Mouse (Mus musculus): ENCODE results near the gene Gal. TPM values are rescaled to one million over a fixed set of nuclear protein-coding genes. Genes with fewer than 3 reads are reported as not detected.

Gene Gal
- polyA plus RNA-seq (2012; fragmentation: generic; extraction: Trizol) = not detected
- long read RNA-seq, experiment 1 = 0 reads
- long read RNA-seq, experiment 2 = 0 reads

DNA sequence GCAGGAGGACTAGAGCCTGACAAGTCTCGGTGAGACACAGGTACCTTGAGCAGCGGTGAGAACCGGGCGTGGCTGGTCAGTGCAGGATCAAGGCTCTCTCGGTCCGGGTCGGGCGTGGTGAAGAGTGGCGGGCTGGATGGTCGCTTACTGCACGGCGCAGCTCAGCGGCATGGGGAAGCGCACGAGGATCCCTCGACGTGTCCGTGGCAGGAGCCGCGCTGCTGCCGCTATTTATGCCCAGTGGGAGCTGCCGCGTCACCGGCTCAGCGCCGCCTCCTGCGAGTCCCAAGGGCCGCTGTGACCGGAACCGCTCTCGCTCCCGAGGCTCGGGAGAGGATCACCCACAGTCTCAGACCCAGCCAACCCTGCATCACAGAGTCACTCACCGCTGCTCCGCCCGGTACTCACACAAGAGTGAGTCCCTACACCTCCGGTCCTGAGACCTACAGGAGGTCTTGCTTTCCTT, at the start of gene Gal:
Gene Gal (minus strand): TSS at position 277 of the 466 bp plus-strand sequence.
- Histone ChIP-seq H3K27me3 (ENCODE audit: control insufficient read depth, insufficient read depth, insufficient read length) (no peaks in the 10 kb centered on the region), H3K79me2 (ENCODE audit: control insufficient read depth, insufficient read depth) (no peaks in the 10 kb centered on the region), H3K36me3 (ENCODE audit: control insufficient read depth, insufficient read depth) (no peaks in the 10 kb centered on the region), H3ac (ENCODE audit: control insufficient read depth, insufficient read length, low read depth) (no peak within 1 kb of the TSS), H3K79me3 (ENCODE audit: low read depth) (no peaks in the 10 kb centered on the region), H3K4me3 (ENCODE audit: insufficient read depth, poor library complexity, severe bottlenecking) (no peak within 1 kb of the TSS)
- TF ChIP-seq USF1 (IDR thresholded peaks at IDR 0.05; ENCODE audit: low read depth) (no peak), CEBPB (IDR thresholded peaks at IDR 0.05; ENCODE audit: low read depth) (no peak), CTCF (IDR thresholded peaks at IDR 0.05; ENCODE audit: control insufficient read depth, insufficient read depth, insufficient read length) (no peak), MYOD1 (IDR thresholded peaks at IDR 0.05; ENCODE audit: control insufficient read depth, insufficient read length, low read depth) (no peak), MYOG (IDR thresholded peaks at IDR 0.05; ENCODE audit: control insufficient read depth, extremely low read depth, insufficient read length) (no peak), MAX (IDR thresholded peaks at IDR 0.05) (no peak), FOSL1 (IDR thresholded peaks at IDR 0.05; ENCODE audit: insufficient read depth, low read length, poor library complexity, severe bottlenecking) (no peak)

GRCm38 (mm10) chr19:3459986-3460385, 45.6 kb upstream of the Gal start:
- no peaks in the 10 kb centered on the region for H3K27me3 ChIP-seq (ENCODE audit: control insufficient read depth, insufficient read depth, insufficient read length)
- H3K36me3 ChIP-seq (ENCODE audit: control insufficient read depth, insufficient read depth) = peaks cover 67% of the 10 kb centered on the region
- H3K79me3 ChIP-seq (ENCODE audit: low read depth) = no peaks in the 10 kb centered on the region
- TF ChIP-seq MYOG (IDR thresholded peaks at IDR 0.05; ENCODE audit: control insufficient read depth, extremely low read depth, insufficient read length) = no peak
- no peak overlapping the region for H3K4me3 ChIP-seq (ENCODE audit: insufficient read depth, poor library complexity, severe bottlenecking)
- H3K79me2 ChIP-seq (ENCODE audit: control insufficient read depth, insufficient read depth) = no peaks in the 10 kb centered on the region
- no peak overlapping the region for H3ac ChIP-seq (ENCODE audit: control insufficient read depth, insufficient read length, low read depth)

DNA sequence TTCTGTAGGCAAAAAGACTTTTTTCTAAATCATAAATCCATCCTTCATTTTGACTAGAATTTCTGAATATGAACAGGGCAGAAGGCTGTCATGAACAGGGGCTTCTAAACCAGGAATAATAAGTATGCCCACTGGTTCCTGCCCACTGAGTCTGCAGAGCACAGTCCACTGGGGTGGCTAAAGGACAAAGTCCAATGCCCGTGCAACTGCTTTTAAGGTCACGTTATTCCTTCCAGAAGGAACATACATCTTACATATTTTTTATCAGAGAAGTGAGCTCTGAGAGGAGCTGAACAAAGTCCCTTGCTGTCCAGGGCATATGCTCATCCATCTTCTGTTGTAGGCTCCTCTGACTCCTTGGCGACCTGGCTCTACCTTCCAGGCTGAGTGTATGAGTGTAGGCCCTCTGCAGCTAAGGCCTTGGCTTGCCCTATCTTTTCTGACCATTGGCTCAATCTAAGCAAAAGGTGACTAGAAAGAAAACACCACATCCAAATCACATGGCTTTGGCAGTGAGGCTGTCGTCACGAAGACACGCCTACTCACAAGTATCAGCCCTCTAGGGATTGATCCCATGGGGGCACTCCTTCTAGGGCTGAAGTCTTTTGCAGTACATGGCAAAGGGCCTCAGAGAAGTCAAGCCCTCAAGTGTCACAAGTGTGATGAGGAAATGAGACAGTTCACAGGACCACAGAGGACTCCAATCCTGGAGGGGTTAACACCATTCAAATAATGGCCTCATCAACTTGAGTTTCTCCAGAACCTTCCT, 44.2 kb upstream of the Gal start:
- no peak overlapping the region for H3ac ChIP-seq (ENCODE audit: control insufficient read depth, insufficient read length, low read depth)
- no peaks in the 10 kb centered on the region for H3K79me2 ChIP-seq (ENCODE audit: control insufficient read depth, insufficient read depth)
- TF ChIP-seq CTCF (IDR thresholded peaks at IDR 0.05; ENCODE audit: control insufficient read depth, insufficient read depth, insufficient read length) = no peak
- no peak for TF ChIP-seq CEBPB (IDR thresholded peaks at IDR 0.05; ENCODE audit: low read depth)
- TF ChIP-seq FOSL1 (IDR thresholded peaks at IDR 0.05; ENCODE audit: insufficient read depth, low read length, poor library complexity, severe bottlenecking) = no peak
- TF ChIP-seq MYOD1 (IDR thresholded peaks at IDR 0.05; ENCODE audit: control insufficient read depth, insufficient read length, low read depth) = no peak
- no peak for TF ChIP-seq USF1 (IDR thresholded peaks at IDR 0.05; ENCODE audit: low read depth)
- no peak for TF ChIP-seq MYOG (IDR thresholded peaks at IDR 0.05; ENCODE audit: control insufficient read depth, extremely low read depth, insufficient read length)
- no peak for TF ChIP-seq MAX (IDR thresholded peaks at IDR 0.05)
- no peaks in the 10 kb centered on the region for H3K27me3 ChIP-seq (ENCODE audit: control insufficient read depth, insufficient read depth, insufficient read length)
- H3K4me3 ChIP-seq (ENCODE audit: insufficient read depth, poor library complexity, severe bottlenecking) = no peak overlapping the region
- no peaks in the 10 kb centered on the region for H3K79me3 ChIP-seq (ENCODE audit: low read depth)
- peaks cover 63% of the 10 kb centered on the region for H3K36me3 ChIP-seq (ENCODE audit: control insufficient read depth, insufficient read depth)

GRCm38 (mm10) chr19:3457700-3458099, 43.4 kb upstream of the Gal start:
- TF ChIP-seq MAX (IDR thresholded peaks at IDR 0.05) (no peak), CTCF (IDR thresholded peaks at IDR 0.05; ENCODE audit: control insufficient read depth, insufficient read depth, insufficient read length) (no peak), USF1 (IDR thresholded peaks at IDR 0.05; ENCODE audit: low read depth) (no peak), CEBPB (IDR thresholded peaks at IDR 0.05; ENCODE audit: low read depth) (no peak), MYOG (IDR thresholded peaks at IDR 0.05; ENCODE audit: control insufficient read depth, extremely low read depth, insufficient read length) (no peak), MYOD1 (IDR thresholded peaks at IDR 0.05; ENCODE audit: control insufficient read depth, insufficient read length, low read depth) (no peak), FOSL1 (IDR thresholded peaks at IDR 0.05; ENCODE audit: insufficient read depth, low read length, poor library complexity, severe bottlenecking) (no peak)
- Histone ChIP-seq H3K36me3 (ENCODE audit: control insufficient read depth, insufficient read depth) (peaks cover 55% of the 10 kb centered on the region), H3K79me3 (ENCODE audit: low read depth) (no peaks in the 10 kb centered on the region), H3K79me2 (ENCODE audit: control insufficient read depth, insufficient read depth) (no peaks in the 10 kb centered on the region), H3K4me3 (ENCODE audit: insufficient read depth, poor library complexity, severe bottlenecking) (no peak overlapping the region), H3ac (ENCODE audit: control insufficient read depth, insufficient read length, low read depth) (no peak overlapping the region), H3K27me3 (ENCODE audit: control insufficient read depth, insufficient read depth, insufficient read length) (no peaks in the 10 kb centered on the region)

DNA sequence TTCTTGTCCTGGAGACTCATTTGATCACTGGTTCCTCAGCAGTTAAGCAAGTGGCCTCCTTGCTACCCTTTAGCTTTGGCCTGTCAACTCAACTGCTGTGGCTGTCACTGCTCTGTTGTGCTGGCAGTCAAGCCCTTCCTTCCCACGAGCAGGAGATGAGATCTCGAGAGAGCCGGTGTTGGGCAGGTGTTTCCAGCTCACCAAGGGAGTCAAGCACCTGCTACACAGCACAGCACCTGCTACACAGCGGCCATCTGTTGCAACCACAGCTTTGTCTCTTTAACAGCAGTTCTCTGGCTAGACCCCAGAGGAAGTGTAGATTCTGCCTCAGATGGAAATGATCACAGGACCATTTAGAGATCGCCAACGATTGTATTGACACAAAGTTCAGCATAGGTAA, 37.3 kb upstream of the Gal start:
- no peak overlapping the region for H3K4me3 ChIP-seq (ENCODE audit: insufficient read depth, poor library complexity, severe bottlenecking)
- no peaks in the 10 kb centered on the region for H3K79me2 ChIP-seq (ENCODE audit: control insufficient read depth, insufficient read depth)
- H3K79me3 ChIP-seq (ENCODE audit: low read depth) = no peaks in the 10 kb centered on the region
- peaks cover 25% of the 10 kb centered on the region for H3K36me3 ChIP-seq (ENCODE audit: control insufficient read depth, insufficient read depth)
- no peak for TF ChIP-seq MYOD1 (IDR thresholded peaks at IDR 0.05; ENCODE audit: control insufficient read depth, insufficient read length, low read depth)
- no peak for TF ChIP-seq MAX (IDR thresholded peaks at IDR 0.05)
- TF ChIP-seq CTCF (IDR thresholded peaks at IDR 0.05; ENCODE audit: control insufficient read depth, insufficient read depth, insufficient read length) = no peak
- no peak for TF ChIP-seq FOSL1 (IDR thresholded peaks at IDR 0.05; ENCODE audit: insufficient read depth, low read length, poor library complexity, severe bottlenecking)
- TF ChIP-seq USF1 (IDR thresholded peaks at IDR 0.05; ENCODE audit: low read depth) = no peak
- TF ChIP-seq MYOG (IDR thresholded peaks at IDR 0.05; ENCODE audit: control insufficient read depth, extremely low read depth, insufficient read length) = no peak
- no peaks in the 10 kb centered on the region for H3K27me3 ChIP-seq (ENCODE audit: control insufficient read depth, insufficient read depth, insufficient read length)
- H3ac ChIP-seq (ENCODE audit: control insufficient read depth, insufficient read length, low read depth) = no peak overlapping the region

All from C2C12 (cell line).